Mouse (Mus musculus): ENCODE measurements around the gene Bpifb9b. TPM values are rescaled to one million over a fixed set of nuclear protein-coding genes. Genes with fewer than 3 reads are reported as not detected.
A peak's percentile ranks its signal among the peaks of the same experiment; 100 is the strongest.
"Not testable (repeated sequence)": the region's sequence is repeated elsewhere in the genome, so short reads cannot be mapped to it uniquely, and the experiment has no call there.

Gene Bpifb9b
- polyA plus RNA-seq (2015; fragmentation: Nextera tagmentation; extraction: Ambion mirVana) = not detected in 2 replicates

DNA sequence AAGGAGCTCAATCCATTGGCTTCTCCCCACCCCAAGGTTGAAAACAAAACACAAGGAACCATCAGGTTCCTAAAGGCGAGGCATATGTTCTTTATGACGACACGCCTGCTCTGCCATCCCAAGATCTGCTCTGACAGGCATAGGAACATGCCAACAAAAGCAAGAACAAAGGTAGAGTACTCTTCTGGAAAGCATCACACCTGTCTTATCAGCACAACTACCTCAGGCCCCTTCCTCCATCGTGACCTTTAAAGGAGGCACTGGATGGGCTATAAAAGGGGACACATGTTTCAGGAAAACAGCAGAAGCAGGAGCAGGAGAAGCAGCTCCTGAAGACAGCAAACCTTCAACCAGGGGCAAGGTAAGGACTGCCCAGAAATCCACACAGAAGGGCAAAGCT lies at the start of gene Bpifb9b:
Gene Bpifb9b (plus strand): TSS at position 301 of the 400 bp plus-strand sequence.
- H3K27me3 ChIP-seq (replicated peaks; ENCODE audit: control insufficient read depth, insufficient read depth, low read length); H3K9ac ChIP-seq (ENCODE audit: low read depth, low read length); H3K27ac ChIP-seq (ENCODE audit: low read length); H3K9me3 ChIP-seq (ENCODE audit: control insufficient read depth, low read length); H3K4me3 ChIP-seq (ENCODE audit: low read length); H3K36me3 ChIP-seq (ENCODE audit: control insufficient read depth, insufficient read depth, low read length); H3K4me2 ChIP-seq (ENCODE audit: low read depth, low read length); H3K4me1 ChIP-seq (ENCODE audit: control insufficient read depth, insufficient read depth, low read length); ATAC-seq: not testable (repeated sequence)
- 75% methylated on average over 4 of the region's 4 CpGs for WGBS

DNA sequence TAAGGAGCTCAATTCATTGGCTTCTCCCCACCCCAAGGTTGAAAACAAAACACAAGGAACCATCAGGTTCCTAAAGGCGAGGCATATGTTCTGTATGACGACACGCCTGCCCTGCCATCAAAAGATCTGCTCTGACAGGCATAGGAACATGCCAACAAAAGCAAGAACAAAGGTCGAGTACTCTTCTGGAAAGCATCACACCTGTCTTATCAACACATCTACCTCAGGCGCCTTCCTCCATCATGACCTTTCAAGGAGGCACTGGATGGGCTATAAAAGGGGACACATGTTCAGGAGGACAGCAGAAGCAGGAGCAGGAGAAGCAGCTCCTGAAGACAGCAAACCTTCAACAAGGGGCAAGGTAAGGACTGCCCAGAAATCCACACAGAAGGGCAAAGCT lies 49.5 kb upstream of the Bpifb9b start, which contains the start of gene Bpifb9a:
Gene Bpifb9a (plus strand): TSS at position 301 of the 400 bp plus-strand sequence.
- H3K4me1 ChIP-seq (ENCODE audit: control insufficient read depth, insufficient read depth, low read length); H3K36me3 ChIP-seq (ENCODE audit: control insufficient read depth, insufficient read depth, low read length); H3K27ac ChIP-seq (ENCODE audit: low read length); H3K9ac ChIP-seq (ENCODE audit: low read depth, low read length); H3K27me3 ChIP-seq (replicated peaks; ENCODE audit: control insufficient read depth, insufficient read depth, low read length); H3K4me3 ChIP-seq (ENCODE audit: low read length); ATAC-seq; H3K9me3 ChIP-seq (ENCODE audit: control insufficient read depth, low read length); H3K4me2 ChIP-seq (ENCODE audit: low read depth, low read length): not testable (repeated sequence)
- WGBS = 78% methylated on average over 5 of the region's 5 CpGs

DNA sequence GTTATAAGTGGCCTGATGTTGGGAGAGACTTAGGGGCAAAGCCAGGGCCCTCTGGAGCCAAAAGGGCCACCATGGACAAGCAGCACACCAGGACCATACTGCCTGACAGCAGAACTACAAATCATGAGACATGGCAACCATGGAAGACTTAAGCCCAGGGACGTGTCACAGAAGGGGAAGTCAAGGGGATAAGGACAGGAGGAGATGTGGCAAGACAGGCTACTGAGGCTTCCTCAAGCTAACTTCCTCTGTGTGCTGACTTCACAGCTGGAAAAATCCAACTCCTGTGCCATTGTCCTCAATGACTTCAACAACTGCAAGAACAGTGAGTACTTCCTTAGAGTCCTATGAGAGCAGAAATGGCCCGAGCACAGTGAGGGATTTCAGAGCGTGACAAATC lies 42.6 kb upstream of the Bpifb9b start:
- H3K27me3 ChIP-seq (replicated peaks; ENCODE audit: control insufficient read depth, insufficient read depth, low read length); ATAC-seq: not testable (repeated sequence)
- 73% methylated on average over 3 of the region's 3 CpGs for WGBS

DNA sequence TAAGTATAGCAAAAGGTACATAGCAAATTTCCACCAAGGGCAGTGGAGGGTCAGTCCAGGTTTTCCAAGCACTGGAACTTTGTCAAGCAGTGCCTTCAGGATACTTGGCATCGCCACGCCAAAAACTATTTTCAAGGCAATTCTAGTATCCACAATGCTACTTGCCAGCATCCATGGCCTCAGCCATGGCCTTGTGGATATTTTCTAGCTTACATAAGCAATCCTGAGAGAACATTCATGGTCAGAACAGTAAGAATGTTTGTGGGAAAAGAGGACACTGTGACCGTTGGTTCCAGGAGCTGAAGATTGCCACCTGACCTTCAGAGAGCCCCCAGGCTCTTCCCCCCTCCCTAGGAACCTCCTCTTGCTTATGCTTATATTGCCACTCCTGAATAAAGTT lies 15.2 kb upstream of the Bpifb9b start:
- H3K4me2 ChIP-seq (ENCODE audit: low read depth, low read length); H3K9me3 ChIP-seq (ENCODE audit: control insufficient read depth, low read length); H3K27me3 ChIP-seq (replicated peaks; ENCODE audit: control insufficient read depth, insufficient read depth, low read length); H3K4me1 ChIP-seq (ENCODE audit: control insufficient read depth, insufficient read depth, low read length); H3K9ac ChIP-seq (ENCODE audit: low read depth, low read length); H3K4me3 ChIP-seq (ENCODE audit: low read length); H3K36me3 ChIP-seq (ENCODE audit: control insufficient read depth, insufficient read depth, low read length); H3K27ac ChIP-seq (ENCODE audit: low read length); ATAC-seq: not testable (repeated sequence)
- WGBS = 89% methylated on average over 3 of the region's 3 CpGs

More for the DNA sequence above, 42.6 kb upstream of the Bpifb9b start:
- H3K36me3 ChIP-seq (ENCODE audit: control insufficient read depth, insufficient read depth, low read length); H3K4me3 ChIP-seq (ENCODE audit: low read length); H3K9ac ChIP-seq (ENCODE audit: low read depth, low read length); H3K9me3 ChIP-seq (ENCODE audit: control insufficient read depth, low read length); H3K4me2 ChIP-seq (ENCODE audit: low read depth, low read length); H3K27ac ChIP-seq (ENCODE audit: low read length); H3K4me1 ChIP-seq (ENCODE audit: control insufficient read depth, insufficient read depth, low read length): not testable (repeated sequence)

DNA sequence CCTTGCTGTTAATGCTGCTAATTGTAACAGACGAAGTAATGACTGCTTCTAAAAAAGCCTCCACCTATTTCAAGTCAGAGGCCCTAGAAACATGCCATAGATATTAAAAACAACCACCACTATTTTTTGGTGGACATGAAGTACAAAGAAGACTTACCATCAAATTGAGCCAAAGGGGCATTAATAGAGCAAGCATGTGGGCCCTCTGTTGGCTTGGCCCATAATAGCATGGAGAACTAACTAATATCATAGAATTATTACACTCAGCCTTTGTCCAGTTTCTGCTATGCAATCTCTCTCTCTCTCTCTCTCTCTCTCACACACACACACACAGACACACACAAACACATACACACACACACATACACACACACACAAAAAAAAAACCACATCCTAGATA lies 14.2 kb upstream of the Bpifb9b start:
- 81% methylated on average over 1 of the region's 1 CpGs for WGBS

DNA sequence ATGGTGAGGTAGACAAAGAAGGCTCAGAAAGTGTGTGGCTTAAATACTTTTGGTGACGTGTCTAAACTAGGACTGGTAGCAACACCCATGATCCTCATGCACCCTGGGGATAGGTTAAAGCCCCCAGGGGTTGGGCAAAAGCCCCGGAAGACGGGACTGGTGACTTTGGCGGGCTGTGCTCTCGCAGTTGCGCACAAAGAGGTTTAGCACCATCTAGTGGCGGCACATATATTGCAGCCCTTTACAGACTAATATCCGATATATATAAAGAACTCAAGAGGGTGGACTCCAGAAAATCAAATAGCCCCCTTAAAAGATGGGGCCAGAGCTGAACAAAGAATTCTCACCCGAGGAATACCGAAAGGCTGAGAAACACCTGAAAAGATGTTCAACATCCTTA lies 12.3 kb upstream of the Bpifb9b start:
- 3% methylated on average over 10 of the region's 10 CpGs for WGBS
- not testable (repeated sequence) for H3K9ac ChIP-seq (ENCODE audit: low read depth, low read length); H3K27me3 ChIP-seq (replicated peaks; ENCODE audit: control insufficient read depth, insufficient read depth, low read length); H3K9me3 ChIP-seq (ENCODE audit: control insufficient read depth, low read length); H3K4me3 ChIP-seq (ENCODE audit: low read length); H3K4me2 ChIP-seq (ENCODE audit: low read depth, low read length); H3K36me3 ChIP-seq (ENCODE audit: control insufficient read depth, insufficient read depth, low read length); H3K4me1 ChIP-seq (ENCODE audit: control insufficient read depth, insufficient read depth, low read length); ATAC-seq; H3K27ac ChIP-seq (ENCODE audit: low read length)

More for the DNA sequence above, 14.2 kb upstream of the Bpifb9b start:
- Histone ChIP-seq H3K27me3 (replicated peaks; ENCODE audit: control insufficient read depth, insufficient read depth, low read length) (no peaks in the 10 kb centered on the region), H3K36me3 (ENCODE audit: control insufficient read depth, insufficient read depth, low read length) (no peaks in the 10 kb centered on the region), H3K9me3 (ENCODE audit: control insufficient read depth, low read length) (no peaks in the 10 kb centered on the region), H3K4me3 (ENCODE audit: low read length) (no peak overlapping the region), H3K4me1 (ENCODE audit: control insufficient read depth, insufficient read depth, low read length) (no peaks in the 10 kb centered on the region), H3K9ac (ENCODE audit: low read depth, low read length) (no peak overlapping the region), H3K27ac (ENCODE audit: low read length) (no peak overlapping the region), H3K4me2 (ENCODE audit: low read depth, low read length) (no peak overlapping the region)
- no peak for ATAC-seq

DNA sequence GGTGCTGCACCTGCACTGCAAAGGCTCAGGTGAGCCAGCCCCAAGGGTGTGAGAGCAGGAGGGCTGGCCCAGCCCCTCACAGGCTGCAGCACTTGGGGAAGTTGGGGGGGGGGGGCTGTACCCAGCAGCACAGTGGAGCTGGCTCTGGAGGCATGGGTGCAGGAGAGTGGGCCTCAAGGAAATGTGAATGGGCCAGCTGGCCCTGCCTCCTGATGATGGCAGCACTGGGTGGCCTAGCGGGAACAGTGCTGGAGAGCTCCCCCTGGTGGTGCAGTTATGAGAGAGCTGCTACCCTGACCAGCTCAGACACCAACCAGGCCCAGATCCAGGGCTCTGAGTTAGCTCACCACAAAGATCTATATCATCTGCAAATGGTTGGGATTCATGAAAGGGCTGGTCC lies 6.5 kb upstream of the Bpifb9b start:
- H3K4me3 ChIP-seq (ENCODE audit: low read length) = no peak overlapping the region
- no peaks in the 10 kb centered on the region for H3K27me3 ChIP-seq (replicated peaks; ENCODE audit: control insufficient read depth, insufficient read depth, low read length)
- 12% methylated on average over 1 of the region's 1 CpGs for WGBS

DNA sequence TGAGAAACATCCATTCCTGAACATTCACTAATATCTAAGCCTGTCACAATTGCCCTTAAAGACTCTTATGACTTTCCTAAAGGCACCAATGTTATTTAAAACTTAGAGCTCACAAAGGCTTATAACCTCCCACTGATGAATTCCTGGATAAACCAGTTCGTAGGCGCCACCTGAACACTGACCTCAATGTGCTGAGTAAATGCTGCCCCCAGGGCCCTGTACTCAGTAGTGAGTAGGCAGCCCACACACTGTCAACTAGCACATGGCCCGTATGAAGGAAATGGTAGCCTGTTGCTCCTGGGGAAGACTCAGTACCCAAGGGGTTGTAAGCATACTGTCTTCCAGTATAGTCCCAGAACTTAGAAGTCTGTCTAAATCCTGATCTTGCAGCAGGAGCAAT lies 5.3 kb upstream of the Bpifb9b start:
- H3K9ac ChIP-seq (ENCODE audit: low read depth, low read length) = no peak overlapping the region
- H3K27me3 ChIP-seq (replicated peaks; ENCODE audit: control insufficient read depth, insufficient read depth, low read length) = no peaks in the 10 kb centered on the region
- no peaks in the 10 kb centered on the region for H3K36me3 ChIP-seq (ENCODE audit: control insufficient read depth, insufficient read depth, low read length)
- no peak overlapping the region for H3K4me2 ChIP-seq (ENCODE audit: low read depth, low read length)
- ATAC-seq = no peak
- H3K9me3 ChIP-seq (ENCODE audit: control insufficient read depth, low read length) = no peaks in the 10 kb centered on the region
- no peaks in the 10 kb centered on the region for H3K4me1 ChIP-seq (ENCODE audit: control insufficient read depth, insufficient read depth, low read length)
- H3K27ac ChIP-seq (ENCODE audit: low read length) = no peak overlapping the region
- 84% methylated on average over 3 of the region's 3 CpGs for WGBS
- H3K4me3 ChIP-seq (ENCODE audit: low read length) = no peak overlapping the region

More for the DNA sequence above, 6.5 kb upstream of the Bpifb9b start:
- Histone ChIP-seq H3K4me1 (ENCODE audit: control insufficient read depth, insufficient read depth, low read length) (no peaks in the 10 kb centered on the region), H3K9me3 (ENCODE audit: control insufficient read depth, low read length) (no peaks in the 10 kb centered on the region), H3K27ac (ENCODE audit: low read length) (no peak overlapping the region), H3K36me3 (ENCODE audit: control insufficient read depth, insufficient read depth, low read length) (no peaks in the 10 kb centered on the region), H3K9ac (ENCODE audit: low read depth, low read length) (no peak overlapping the region), H3K4me2 (ENCODE audit: low read depth, low read length) (no peak overlapping the region)
- ATAC-seq = peak; percentile 55

DNA sequence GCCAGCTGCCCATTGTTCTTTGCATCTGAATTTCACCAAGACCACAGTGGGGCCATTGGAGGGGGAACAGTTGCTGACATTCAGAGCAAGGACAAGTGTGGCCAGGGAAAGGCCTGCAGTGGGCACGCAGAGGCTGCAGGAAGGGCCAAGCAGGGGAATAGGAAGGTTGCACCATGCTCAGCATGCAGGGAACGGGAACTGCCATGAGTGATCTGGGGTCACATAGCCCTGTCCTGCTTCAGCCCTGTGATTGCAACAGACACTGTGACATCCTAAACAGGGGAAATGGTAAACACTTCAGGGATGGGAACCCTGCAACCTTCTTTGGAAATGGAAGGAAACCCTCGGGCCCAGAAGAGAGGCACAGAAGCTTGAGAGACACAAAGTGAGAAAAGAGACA lies 2.4 kb upstream of the Bpifb9b start:
- not testable (repeated sequence) for H3K9me3 ChIP-seq (ENCODE audit: control insufficient read depth, low read length); H3K9ac ChIP-seq (ENCODE audit: low read depth, low read length); H3K27me3 ChIP-seq (replicated peaks; ENCODE audit: control insufficient read depth, insufficient read depth, low read length); H3K4me3 ChIP-seq (ENCODE audit: low read length); H3K27ac ChIP-seq (ENCODE audit: low read length); H3K4me2 ChIP-seq (ENCODE audit: low read depth, low read length); ATAC-seq; H3K4me1 ChIP-seq (ENCODE audit: control insufficient read depth, insufficient read depth, low read length); H3K36me3 ChIP-seq (ENCODE audit: control insufficient read depth, insufficient read depth, low read length)
- WGBS = 81% methylated on average over 1 of the region's 3 CpGs

DNA sequence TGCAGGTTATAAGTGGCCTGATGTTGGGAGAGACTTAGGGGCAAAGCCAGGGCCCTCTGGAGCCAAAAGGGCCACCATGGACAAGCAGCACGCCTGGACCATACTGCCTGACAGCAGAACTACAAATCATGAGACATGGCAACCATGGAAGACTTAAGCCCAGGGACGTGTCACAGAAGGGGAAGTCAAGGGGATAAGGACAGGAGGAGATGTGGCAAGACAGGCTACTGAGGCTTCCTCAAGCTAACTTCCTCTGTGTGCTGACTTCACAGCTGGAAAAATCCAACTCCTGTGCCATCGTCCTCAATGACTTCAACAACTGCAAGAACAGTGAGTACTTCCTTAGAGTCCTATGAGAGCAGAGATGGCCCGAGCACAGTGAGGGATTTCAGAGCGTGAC lies 6.7 kb downstream of the Bpifb9b start:
- 71% methylated on average over 5 of the region's 5 CpGs for WGBS
- not testable (repeated sequence) for ATAC-seq

More for the DNA sequence above, 6.7 kb downstream of the Bpifb9b start:
- H3K9me3 ChIP-seq (ENCODE audit: control insufficient read depth, low read length); H3K36me3 ChIP-seq (ENCODE audit: control insufficient read depth, insufficient read depth, low read length); H3K27ac ChIP-seq (ENCODE audit: low read length); H3K4me1 ChIP-seq (ENCODE audit: control insufficient read depth, insufficient read depth, low read length); H3K4me2 ChIP-seq (ENCODE audit: low read depth, low read length); H3K4me3 ChIP-seq (ENCODE audit: low read length); H3K9ac ChIP-seq (ENCODE audit: low read depth, low read length); H3K27me3 ChIP-seq (replicated peaks; ENCODE audit: control insufficient read depth, insufficient read depth, low read length): not testable (repeated sequence)
